Mouse (Mus musculus) forelimb bud, embryonic 11.5 days (tissue): ENCODE measurements around the gene Loxl1.
A peak's percentile ranks its signal among the peaks of the same experiment; 100 is the strongest.

Experiments
- DNase-seq: peaks from one replicate; pipeline ENCODE4 v3.0.0-alpha.2; 2012; ENCODE audit warnings: low read depth, low spot score

Gene Loxl1

GRCm38 (mm10) chr9:58250322-58250721 is 62.7 kb downstream of the Loxl1 start:
- no peak for DNase-seq

- DNase-seq, result peak; percentile 40
Observed at GRCm38 (mm10) chr9:58249592-58250192, 63.3 kb downstream of the Loxl1 start, which contains the start of gene Pml. Pml (minus strand) TSS chr9:58249786.

- no peak for DNase-seq
Observed at GRCm38 (mm10) chr9:58248746-58249413, 64.1 kb downstream of the Loxl1 start.

GRCm38 (mm10) chr9:58247064-58247759 is 65.8 kb downstream of the Loxl1 start:
- peak; percentile 75 for DNase-seq

GRCm38 (mm10) chr9:58246083-58246591 is 66.8 kb downstream of the Loxl1 start:
- DNase-seq, result no peak

DNA sequence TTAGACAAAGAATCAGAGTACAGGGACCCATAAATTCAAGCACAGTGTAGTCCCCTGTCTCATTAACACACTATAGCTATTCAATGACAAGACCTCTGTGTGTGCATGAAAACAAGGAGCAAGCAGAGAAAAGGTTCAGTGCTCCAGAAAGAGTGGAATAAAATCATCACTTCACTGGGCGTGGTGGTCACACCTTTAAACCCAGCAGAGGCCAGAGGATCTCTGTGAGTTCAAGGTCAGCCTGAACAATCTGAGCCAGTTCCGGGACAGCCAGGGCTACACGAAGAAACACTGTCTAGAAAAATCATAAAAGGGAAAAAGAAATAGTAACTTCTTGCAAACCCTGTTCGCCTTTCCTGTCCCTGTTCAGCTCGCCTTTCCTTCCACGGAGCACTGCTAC is 69.3 kb downstream of the Loxl1 start:
- DNase-seq, result no peak

DNA sequence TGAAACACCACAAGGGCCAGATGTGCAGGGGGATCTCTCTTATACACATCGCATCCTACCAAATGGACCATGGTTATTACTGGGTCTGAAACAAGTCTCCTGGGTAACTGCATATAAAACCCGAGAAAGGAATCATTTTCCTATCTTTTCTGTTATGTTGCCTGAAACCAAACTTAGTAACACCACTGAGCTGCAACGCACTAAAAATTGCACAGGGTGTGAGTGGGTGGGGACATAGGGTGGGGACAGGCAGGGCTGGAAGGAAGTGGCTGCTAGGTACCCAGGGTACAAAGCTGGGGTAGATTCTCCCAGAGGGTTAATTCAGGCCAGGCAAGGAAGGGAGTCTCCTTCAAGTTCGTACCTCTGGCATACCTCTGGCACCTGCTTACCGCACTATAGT is 70.3 kb downstream of the Loxl1 start:
- no peak for DNase-seq

DNA sequence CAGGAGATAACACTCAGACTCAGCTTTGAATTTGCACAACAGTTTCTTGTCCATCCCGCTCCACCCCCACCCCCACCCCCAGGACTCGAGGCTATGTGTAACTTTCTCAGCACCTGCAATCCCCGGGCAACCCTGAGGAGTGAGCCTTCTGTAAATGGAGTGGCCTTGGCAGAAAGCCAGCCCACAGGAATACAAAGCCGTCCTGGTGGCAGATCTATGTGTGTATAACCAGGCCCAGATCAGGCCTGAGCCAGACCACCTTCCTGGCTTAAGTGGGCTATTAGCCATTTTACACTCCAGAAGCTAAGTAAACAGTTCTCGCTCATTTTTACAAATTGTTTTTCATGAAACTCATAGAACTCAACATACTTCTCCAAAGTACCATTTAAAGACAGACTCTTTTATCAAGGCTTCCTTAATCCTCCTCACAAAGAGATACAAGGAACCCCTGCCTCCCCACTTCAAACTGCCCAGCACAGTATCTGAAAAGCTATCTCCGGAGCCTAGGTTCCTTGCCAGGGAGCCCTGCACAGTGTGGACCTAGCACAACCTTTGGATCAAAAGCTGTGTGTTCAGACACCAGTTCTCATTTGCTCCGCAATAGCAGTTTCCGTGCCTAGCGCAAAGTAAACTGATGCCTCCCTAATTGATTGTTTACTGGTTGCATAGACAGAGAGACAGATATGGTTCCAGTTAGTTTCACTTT is 71.1 kb downstream of the Loxl1 start:
- peak; percentile 56 for DNase-seq
